Mouse (Mus musculus) E14TG2a.4 (cell line): ENCODE measurements around the gene Ndufs7.
A peak's percentile ranks its signal among the peaks of the same experiment; 100 is the strongest.

ENCODE experiments used
- H3K27me3 ChIP-seq: 2 replicates; pipeline ENCODE4 v1.6.1; 2014; ENCODE audit warnings: low read length, control low read depth; ENCODE audit not compliant: insufficient read depth
- H3K36me3 ChIP-seq: 2 replicates; pipeline ENCODE4 v1.6.1; 2014; ENCODE audit warnings: low read length, control low read depth; ENCODE audit not compliant: insufficient read depth
- H3K4me1 ChIP-seq: replicated peaks from 2 replicates; pipeline ENCODE4 v1.6.1; 2014; ENCODE audit warnings: low read depth, low read length, control low read depth
- H3K4me3 ChIP-seq: replicated peaks from 2 replicates; pipeline ENCODE4 v1.5.1; 2014; ENCODE audit warnings: mild to moderate bottlenecking, low read length
- H3K9me3 ChIP-seq: 2 replicates; pipeline ENCODE4 v1.6.1; 2014; ENCODE audit warnings: low read length, control low read depth
- CTCF ChIP-seq: conservative IDR thresholded peaks from 2 replicates; pipeline ENCODE4 v1.5.1; 2014; ENCODE audit warnings: low read length
- NANOG ChIP-seq: IDR thresholded peaks from 2 replicates; pipeline ENCODE4 v1.6.1; 2014; ENCODE audit warnings: borderline replicate concordance, low read length, mixed read lengths
- POU5F1 ChIP-seq: IDR thresholded peaks from 2 replicates; pipeline ENCODE4 v1.6.1; 2014; ENCODE audit warnings: low read length, borderline replicate concordance

Ndufs7 gene

GRCm38 (mm10) chr10:80258752-80259462 lies 10.0 kb downstream of the Ndufs7 start:
- Histone ChIP-seq H3K4me1 (peaks cover 77% of the 10 kb centered on the region), H3K27me3 (peaks cover 17% of the 10 kb centered on the region), H3K36me3 (peaks cover 56% of the 10 kb centered on the region), H3K9me3 (no peaks in the 10 kb centered on the region), H3K4me3 (no peak overlapping the region)
- TF ChIP-seq POU5F1 = no peak
- TF ChIP-seq NANOG = no peak
- no peak for TF ChIP-seq CTCF

- Histone ChIP-seq H3K4me1 (peaks cover 77% of the 10 kb centered on the region), H3K36me3 (peaks cover 51% of the 10 kb centered on the region), H3K4me3 (peak overlapping the region; percentile 80), H3K9me3 (no peaks in the 10 kb centered on the region), H3K27me3 (peaks cover 17% of the 10 kb centered on the region)
- no peak for TF ChIP-seq NANOG
- no peak for TF ChIP-seq POU5F1
- no peak for TF ChIP-seq CTCF
These were observed 10.5 kb downstream of the Ndufs7 start for GRCm38 (mm10) chr10:80259463-80259805.

GRCm38 (mm10) chr10:80259861-80260641 lies 11.1 kb downstream of the Ndufs7 start:
- Histone ChIP-seq H3K4me1 (peaks cover 71% of the 10 kb centered on the region), H3K9me3 (no peaks in the 10 kb centered on the region), H3K36me3 (peaks cover 45% of the 10 kb centered on the region), H3K27me3 (peaks cover 17% of the 10 kb centered on the region), H3K4me3 (peak overlapping the region; percentile 80)
- no peak for TF ChIP-seq NANOG

- H3K4me3 ChIP-seq = peak within 1 kb of the TSS; percentile 80
- peaks cover 67% of the 10 kb centered on the region for H3K4me1 ChIP-seq
- H3K9me3 ChIP-seq = no peaks in the 10 kb centered on the region
- H3K36me3 ChIP-seq = peaks cover 36% of the 10 kb centered on the region
- H3K27me3 ChIP-seq = peaks cover 17% of the 10 kb centered on the region
- no peak for TF ChIP-seq NANOG
These were observed 12.0 kb downstream of the Ndufs7 start, which contains the start of the genes Gamt and Dazap1 for GRCm38 (mm10) chr10:80260642-80261584. Gene Gamt (minus strand): TSS chr10:80261012. Gene Dazap1 (plus strand): TSS chr10:80261486.

- H3K27me3 ChIP-seq = peaks cover 17% of the 10 kb centered on the region
- peaks cover 67% of the 10 kb centered on the region for H3K4me1 ChIP-seq
- H3K9me3 ChIP-seq = no peaks in the 10 kb centered on the region
- TF ChIP-seq NANOG = no peak
- TF ChIP-seq CTCF = no peak
- TF ChIP-seq POU5F1 = no peak
- peaks cover 35% of the 10 kb centered on the region for H3K36me3 ChIP-seq
- H3K4me3 ChIP-seq = peak overlapping the region; percentile 80
These were observed 12.7 kb downstream of the Ndufs7 start for GRCm38 (mm10) chr10:80261585-80261968.

- peaks cover 67% of the 10 kb centered on the region for H3K4me1 ChIP-seq
- H3K36me3 ChIP-seq = peaks cover 34% of the 10 kb centered on the region
- peak overlapping the region; percentile 80 for H3K4me3 ChIP-seq
- TF ChIP-seq NANOG = no peak
- TF ChIP-seq CTCF = no peak
- no peak for TF ChIP-seq POU5F1
- H3K27me3 ChIP-seq = peaks cover 17% of the 10 kb centered on the region
- H3K9me3 ChIP-seq = no peaks in the 10 kb centered on the region
These were observed 13.2 kb downstream of the Ndufs7 start for GRCm38 (mm10) chr10:80262169-80262568.

GRCm38 (mm10) chr10:80262776-80263365 lies 13.9 kb downstream of the Ndufs7 start:
- TF ChIP-seq POU5F1 (no peak), CTCF (no peak)
- Histone ChIP-seq H3K9me3 (no peaks in the 10 kb centered on the region), H3K4me1 (peaks cover 69% of the 10 kb centered on the region), H3K27me3 (peaks cover 17% of the 10 kb centered on the region), H3K36me3 (peaks cover 35% of the 10 kb centered on the region), H3K4me3 (no peak overlapping the region; the same call in 1 of the 2 replicates)

GRCm38 (mm10) chr10:80264341-80265148 lies 15.6 kb downstream of the Ndufs7 start:
- no peaks in the 10 kb centered on the region for H3K9me3 ChIP-seq
- peaks cover 68% of the 10 kb centered on the region for H3K4me1 ChIP-seq
- peaks cover 11% of the 10 kb centered on the region for H3K27me3 ChIP-seq
- H3K36me3 ChIP-seq = peaks cover 35% of the 10 kb centered on the region
- TF ChIP-seq NANOG = no peak
- no peak for TF ChIP-seq POU5F1
- no peak for TF ChIP-seq CTCF
- H3K4me3 ChIP-seq = peak overlapping the region; percentile 99
